Mouse (Mus musculus) T-helper 1 cell (primary cell): ENCODE data around the gene Il17f.
"Not testable (repeated sequence)": the region's sequence is repeated elsewhere in the genome, so short reads cannot be mapped to it uniquely, and the experiment has no call there.

Source experiments
- in situ Hi-C: fragments of 300-600 bp; cut with MboI, MseI; formaldehyde crosslinking; loops from one replicate; pipeline ENCODE4 v1.15.1; 2025; ENCODE audit warnings: high pct_unique_total_duplicates

The Il17f gene

GRCm38 (mm10) chr1:20787046-20787445, 3.4 kb downstream of the Il17f start:
- in situ Hi-C loops, result no loop called here

DNA sequence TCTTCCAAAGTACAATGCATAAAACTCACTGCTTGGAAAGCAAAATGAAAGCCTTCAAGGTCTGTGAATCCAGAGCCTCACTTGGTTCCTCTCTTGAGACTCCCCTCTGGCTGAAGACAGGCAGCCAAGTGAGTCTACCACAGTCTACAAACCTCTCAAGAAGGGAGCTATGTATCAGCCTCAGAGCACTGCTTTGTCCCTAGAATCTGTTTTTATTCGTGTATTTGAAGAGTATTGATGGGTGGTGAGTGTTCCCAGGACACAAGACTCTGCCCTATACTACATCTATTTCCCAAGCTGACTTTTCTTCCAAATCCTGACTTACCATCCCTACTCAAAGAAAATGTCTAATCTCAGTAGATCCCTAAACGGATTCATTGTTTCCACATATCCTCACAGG, 12.1 kb downstream of the Il17f start:
- in situ Hi-C loops, result no loop called here

- in situ Hi-C loops, result not testable (repeated sequence)
Measured at GRCm38 (mm10) chr1:20774026-20774730, 16.2 kb downstream of the Il17f start.

- in situ Hi-C loops, result no loop called here
Measured at GRCm38 (mm10) chr1:20766526-20766925, 23.9 kb downstream of the Il17f start.

- in situ Hi-C loops, result no loop called here
Measured at GRCm38 (mm10) chr1:20761411-20761810, 29.0 kb downstream of the Il17f start.

- in situ Hi-C loops, result no loop called here
Measured at GRCm38 (mm10) chr1:20760331-20760730, 30.1 kb downstream of the Il17f start.

- in situ Hi-C loops, result no loop called here
Measured at GRCm38 (mm10) chr1:20759799-20760198, 30.6 kb downstream of the Il17f start.

DNA sequence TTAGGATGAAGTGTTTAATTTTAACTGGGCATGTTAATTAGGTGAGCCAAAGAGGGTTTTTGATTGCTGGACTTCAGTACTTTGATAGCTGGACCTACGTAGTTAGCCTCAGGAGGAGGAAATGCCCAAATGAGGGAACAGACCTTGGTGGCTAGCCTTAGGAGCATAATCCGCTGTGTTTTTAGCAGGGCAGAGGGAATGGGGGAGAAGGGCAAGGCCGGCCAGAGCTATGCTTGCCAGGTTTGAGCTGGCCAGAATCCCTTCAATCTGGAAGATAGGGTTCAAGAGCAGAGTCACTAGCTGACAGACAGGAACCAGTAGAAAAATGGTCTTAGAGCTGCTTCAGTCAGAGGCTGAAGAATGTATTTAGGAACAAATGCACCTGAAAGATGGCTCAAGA, 32.8 kb downstream of the Il17f start:
- in situ Hi-C loops, result no loop called here

GRCm38 (mm10) chr1:20754439-20754838, 36.0 kb downstream of the Il17f start:
- in situ Hi-C loops, result no loop called here

DNA sequence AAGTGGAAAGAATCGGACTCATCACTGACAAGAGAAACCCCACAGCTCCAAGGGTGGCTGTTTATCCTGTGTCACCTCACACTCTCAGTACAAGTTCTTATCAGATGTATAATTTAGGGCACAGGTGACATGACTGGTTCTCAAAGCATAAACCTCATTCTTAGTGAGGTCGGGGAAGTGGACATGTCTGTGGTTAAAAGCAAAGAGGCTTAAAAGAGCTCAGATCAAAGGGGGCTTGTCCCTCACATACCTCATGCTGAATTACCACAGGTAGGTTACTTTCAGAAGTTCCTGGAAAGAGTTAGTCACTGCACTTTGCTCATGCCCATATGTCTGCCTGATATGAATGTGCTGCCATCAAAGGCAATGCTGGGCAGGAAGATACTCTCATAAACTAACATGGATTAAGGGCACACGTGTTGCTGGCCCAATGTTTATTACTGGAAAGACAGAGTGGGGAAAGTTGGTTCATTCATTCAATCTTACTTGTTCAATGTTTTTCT, 49.9 kb downstream of the Il17f start:
- in situ Hi-C loops, result no loop called here

DNA sequence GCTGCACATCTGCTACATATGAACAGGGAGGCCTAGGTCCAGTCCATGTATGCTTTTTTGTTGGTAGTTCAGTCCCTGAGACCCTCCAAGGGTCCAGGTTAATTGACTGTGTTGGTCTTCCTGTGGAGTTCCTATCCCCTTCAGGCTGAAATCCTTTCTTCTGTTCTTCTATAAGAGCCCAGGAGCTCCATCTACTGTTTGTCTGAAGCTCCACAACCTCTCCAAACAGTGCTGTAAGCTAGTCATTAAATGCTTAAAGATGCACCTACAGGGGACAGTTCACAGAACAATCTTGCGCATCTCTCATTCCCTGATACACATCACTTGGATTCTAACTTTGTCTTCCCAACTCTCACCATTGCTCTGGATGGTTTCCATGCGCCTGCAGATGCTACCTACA, 51.9 kb downstream of the Il17f start:
- in situ Hi-C loops, result no loop called here

DNA sequence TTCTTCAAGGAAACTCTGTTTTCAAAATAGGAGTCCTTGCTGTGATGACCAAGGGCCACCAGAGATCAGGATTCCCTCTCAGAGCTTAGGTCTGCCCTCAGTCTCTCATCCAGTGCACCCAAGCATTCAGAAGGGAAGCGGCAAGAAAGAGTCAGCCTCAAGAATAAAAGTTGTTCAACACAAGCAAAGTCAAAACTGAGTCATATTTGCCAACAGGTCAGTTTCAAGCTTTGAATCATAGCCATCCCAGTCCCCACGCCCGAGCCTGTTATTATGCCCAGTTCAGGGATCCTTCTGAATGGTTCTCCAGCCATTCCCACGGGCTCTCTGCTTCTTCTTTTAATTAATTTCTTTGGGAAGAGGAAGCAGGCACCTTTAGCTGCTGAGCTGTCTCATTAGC, 53.8 kb downstream of the Il17f start:
- in situ Hi-C loops, result no loop called here

- in situ Hi-C loops, result no loop called here
Measured at GRCm38 (mm10) chr1:20730903-20731302, 59.5 kb downstream of the Il17f start, which contains the start of gene Il17a. TSS of gene Il17a (plus strand) at chr1:20730905.
